Mouse (Mus musculus): ENCODE measurements around the gene Nbeal2. TPM values are rescaled to one million over a fixed set of nuclear protein-coding genes. Genes with fewer than 3 reads are reported as not detected.
"Not testable (repeated sequence)": the region's sequence is repeated elsewhere in the genome, so short reads cannot be mapped to it uniquely, and the experiment has no call there.

The Nbeal2 gene
- total RNA-seq (2021), result 10 to 100 TPM; 10.4 to 12.0 TPM
- long read RNA-seq, experiment 1, partial matches to known transcripts, result 4 of 5 reads
- long read RNA-seq, experiment 1, other reads (novel, unspliced or antisense), result 1 of 5 reads
- long read RNA-seq, experiment 2, partial matches to known transcripts, result 2 of 3 reads
- long read RNA-seq, experiment 2, other reads (novel, unspliced or antisense), result 1 of 3 reads

DNA sequence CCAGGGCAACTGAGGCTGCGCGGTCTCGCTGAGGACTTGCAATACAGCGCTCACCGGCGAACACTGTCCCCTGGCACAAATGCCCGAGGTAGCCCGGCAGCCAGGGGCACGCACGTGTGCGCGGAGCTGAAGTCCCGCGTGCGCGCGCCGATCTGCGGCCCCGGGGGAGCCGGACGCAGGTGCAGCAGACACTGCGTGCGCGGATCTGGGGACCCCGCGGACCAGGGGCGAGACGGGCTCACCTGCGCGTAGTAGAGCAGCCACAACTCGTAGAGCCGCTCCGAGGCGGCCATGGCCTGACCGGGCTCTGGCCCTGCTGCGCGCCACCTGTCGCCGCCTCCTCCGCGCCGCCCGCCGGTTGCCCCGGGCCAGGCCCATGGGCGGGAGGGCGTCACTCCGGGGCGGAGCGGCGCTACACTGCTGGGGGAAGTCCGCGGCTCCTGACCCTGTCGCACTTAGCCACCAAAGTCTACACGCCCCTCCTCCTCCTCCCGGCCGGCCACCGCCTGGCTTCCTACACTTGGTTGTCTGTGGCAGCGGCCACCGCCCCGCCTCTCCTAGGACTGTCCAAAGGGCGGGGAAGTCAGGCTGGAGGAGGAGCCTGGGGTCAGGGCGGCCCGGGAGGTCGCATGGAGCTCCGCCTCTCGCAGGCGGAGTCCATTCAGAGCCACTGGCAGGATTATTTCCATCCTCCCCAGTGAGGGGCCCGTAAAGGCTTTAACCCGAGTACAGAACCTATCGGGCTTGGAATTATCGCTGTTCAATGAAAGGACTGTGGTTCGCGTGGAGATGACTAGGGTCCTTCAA lies at the start of gene Nbeal2:
TSS of gene Nbeal2 (minus strand) at position 507 of the 807 bp plus-strand sequence.
- intact Hi-C loops (cut with DNase I), result no loop called here
- peak; percentile 94 for DNase-seq

DNA sequence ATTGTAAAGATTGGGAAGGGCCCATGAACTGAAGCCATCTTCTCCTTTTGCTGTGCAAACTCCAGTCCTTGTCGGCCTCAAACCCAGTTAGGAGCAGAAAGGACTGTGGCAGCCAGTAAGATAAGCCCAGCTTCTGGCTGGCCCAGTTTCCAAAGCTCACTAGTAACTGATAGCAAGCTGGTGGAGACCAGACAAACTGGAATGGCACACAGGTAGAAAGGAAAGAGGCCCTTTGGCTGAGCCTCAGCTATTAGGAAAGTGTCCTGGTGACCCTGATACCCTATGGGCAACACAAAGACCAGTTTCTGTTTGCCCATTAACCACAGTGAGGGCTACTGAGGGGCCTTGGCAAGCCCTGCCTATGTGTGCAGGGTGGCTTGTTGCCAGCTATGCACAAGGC lies 48.9 kb upstream of the Nbeal2 start:
- intact Hi-C loops (cut with DNase I), result no loop called here
- no peak for DNase-seq

DNA sequence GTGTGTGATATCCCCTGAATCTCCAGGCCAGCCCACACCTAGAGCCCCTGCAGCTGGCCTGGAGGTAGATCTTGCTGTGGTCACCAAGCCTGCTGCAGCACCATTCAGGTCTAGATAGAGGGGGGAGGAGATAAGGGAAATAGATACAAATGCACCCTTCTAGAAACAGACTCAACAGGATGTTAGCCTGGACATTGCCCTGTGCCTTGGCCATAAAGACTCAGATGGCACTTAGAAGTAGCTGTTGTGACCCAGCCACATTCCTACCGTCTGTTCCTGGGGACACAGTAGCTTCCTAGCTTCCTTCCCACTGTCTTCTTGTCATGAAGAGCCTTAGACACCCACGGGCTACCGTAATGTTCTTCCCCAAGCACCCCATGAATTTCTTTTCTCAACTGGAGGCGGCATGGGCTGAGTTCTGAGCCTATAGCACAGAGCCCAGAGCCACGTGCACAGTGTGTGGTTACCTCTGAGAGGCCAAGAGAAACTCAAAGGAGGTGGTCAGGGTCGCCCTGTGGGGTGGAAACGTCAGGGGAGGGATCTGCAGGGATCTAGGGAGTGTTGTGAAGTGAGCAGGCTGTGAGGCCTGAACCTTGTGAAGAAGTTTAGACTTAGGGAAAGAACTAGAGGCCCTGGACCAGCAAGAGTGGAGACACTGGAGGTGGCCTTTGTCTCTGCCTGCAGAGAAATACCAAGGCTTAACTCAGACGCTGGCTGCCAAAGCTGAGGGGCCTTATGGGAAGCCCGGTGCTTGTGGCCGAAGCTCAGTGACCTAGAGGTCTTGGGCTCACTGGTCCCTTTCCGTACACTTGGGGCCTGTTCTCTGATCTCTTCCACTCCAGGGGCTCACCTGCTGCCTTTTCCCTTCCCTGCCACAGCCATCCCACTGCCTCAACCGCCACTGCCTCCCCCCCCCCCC lies 47.4 kb upstream of the Nbeal2 start:
- intact Hi-C loops (cut with DNase I), result no loop called here

GRCm38 (mm10) chr9:110699574-110699973 lies 45.6 kb upstream of the Nbeal2 start:
- DNase-seq, result no peak
- intact Hi-C loops (cut with DNase I), result no loop called here

More for the DNA sequence above, 47.4 kb upstream of the Nbeal2 start:
- DNase-seq, result no peak

DNA sequence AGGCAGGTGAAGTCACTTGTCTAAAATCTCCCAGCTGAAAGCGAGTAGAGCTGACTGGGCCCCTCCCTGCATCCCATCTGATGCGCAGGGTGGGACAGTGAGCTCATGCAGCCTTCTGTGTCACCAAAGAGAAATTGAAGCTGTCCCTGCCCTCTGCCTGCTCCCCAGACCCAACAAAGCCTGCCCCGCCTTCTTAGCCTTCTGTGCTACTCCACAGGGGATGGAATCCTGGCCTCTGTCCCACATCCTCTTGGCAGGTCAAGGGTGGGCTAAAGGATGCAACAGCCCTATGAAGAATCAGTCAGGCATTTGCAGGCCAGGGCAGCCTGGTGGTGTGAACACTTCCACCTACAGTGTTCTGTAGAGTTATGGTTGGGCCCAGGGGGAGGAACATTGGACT lies 43.5 kb upstream of the Nbeal2 start:
- intact Hi-C loops (cut with DNase I), result no loop called here
- peak in 1 of 2 experiments; percentile 61 for DNase-seq

- intact Hi-C loops (cut with DNase I), result no loop called here
- no peak for DNase-seq
These were observed 42.5 kb upstream of the Nbeal2 start for GRCm38 (mm10) chr9:110696427-110696826.

- DNase-seq, result no peak
- intact Hi-C loops (cut with DNase I), result no loop called here
These were observed 41.3 kb upstream of the Nbeal2 start for GRCm38 (mm10) chr9:110695165-110695755.

- intact Hi-C loops (cut with DNase I), result no loop called here
- DNase-seq, result no peak
These were observed 35.4 kb upstream of the Nbeal2 start for GRCm38 (mm10) chr9:110689261-110689779.

- intact Hi-C loops (cut with DNase I), result loop anchor here (2.0 kb wide), 1 partner anchor 17 kb away; no protein-coding TSS in a partner anchor
- no peak for DNase-seq
These were observed 33.9 kb upstream of the Nbeal2 start for GRCm38 (mm10) chr9:110687846-110688245.

DNA sequence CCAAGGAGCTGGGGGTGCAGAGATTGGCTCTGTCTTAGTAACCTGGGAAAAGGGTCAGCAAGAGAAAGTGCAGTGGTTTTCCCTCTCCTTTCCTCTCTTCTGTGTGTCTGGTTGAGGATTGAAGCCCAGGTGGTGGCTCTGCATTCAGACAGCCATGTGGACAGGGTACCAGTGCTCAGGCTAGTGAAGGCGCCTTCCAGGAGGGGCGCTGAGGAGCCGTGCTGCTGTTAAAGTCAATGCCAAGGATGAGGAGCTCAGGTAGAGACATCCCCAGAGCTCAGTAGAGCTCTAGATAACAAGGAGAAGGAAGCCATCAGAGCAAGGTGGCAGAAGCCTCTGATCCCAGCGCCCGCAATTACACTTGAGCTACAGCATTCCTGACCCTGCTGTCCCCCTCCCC lies 33.1 kb upstream of the Nbeal2 start:
- intact Hi-C loops (cut with DNase I), result loop anchor here (2.0 kb wide), 1 partner anchor 18 kb away; no protein-coding TSS in a partner anchor
- DNase-seq, result no peak

GRCm38 (mm10) chr9:110686472-110686871 lies 32.5 kb upstream of the Nbeal2 start:
- no peak for DNase-seq
- intact Hi-C loops (cut with DNase I), result loop anchor here (2.0 kb wide), 1 partner anchor 18 kb away; no protein-coding TSS in a partner anchor

DNA sequence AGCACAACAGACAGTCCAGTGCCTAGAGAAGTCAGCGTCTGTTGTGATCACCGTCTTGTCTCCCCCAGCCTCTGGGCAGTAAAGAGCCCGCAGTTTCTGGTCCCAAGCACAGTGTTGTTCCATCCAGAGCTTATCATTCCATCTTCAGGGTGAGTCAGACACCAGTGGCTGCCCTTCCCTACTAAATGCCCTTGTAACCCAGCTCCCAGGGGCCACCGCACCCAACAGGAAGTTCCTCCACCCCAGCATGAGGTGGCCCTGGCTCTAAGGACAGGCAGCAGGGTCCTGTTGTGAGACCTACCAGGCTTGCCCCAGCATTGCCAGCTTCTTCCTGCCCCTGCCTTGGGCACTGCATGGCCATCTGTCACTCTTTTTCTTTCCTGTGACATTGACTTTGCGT lies 31.6 kb upstream of the Nbeal2 start:
- no peak for DNase-seq
- intact Hi-C loops (cut with DNase I), result no loop called here

- intact Hi-C loops (cut with DNase I), result no loop called here
These were observed 31.2 kb upstream of the Nbeal2 start for GRCm38 (mm10) chr9:110685187-110685586.

GRCm38 (mm10) chr9:110684100-110684831 lies 30.3 kb upstream of the Nbeal2 start:
- intact Hi-C loops (cut with DNase I), result no loop called here
- peak; percentile 76 to 81 for DNase-seq

More at GRCm38 (mm10) chr9:110685187-110685586, 31.2 kb upstream of the Nbeal2 start:
- no peak for DNase-seq

DNA sequence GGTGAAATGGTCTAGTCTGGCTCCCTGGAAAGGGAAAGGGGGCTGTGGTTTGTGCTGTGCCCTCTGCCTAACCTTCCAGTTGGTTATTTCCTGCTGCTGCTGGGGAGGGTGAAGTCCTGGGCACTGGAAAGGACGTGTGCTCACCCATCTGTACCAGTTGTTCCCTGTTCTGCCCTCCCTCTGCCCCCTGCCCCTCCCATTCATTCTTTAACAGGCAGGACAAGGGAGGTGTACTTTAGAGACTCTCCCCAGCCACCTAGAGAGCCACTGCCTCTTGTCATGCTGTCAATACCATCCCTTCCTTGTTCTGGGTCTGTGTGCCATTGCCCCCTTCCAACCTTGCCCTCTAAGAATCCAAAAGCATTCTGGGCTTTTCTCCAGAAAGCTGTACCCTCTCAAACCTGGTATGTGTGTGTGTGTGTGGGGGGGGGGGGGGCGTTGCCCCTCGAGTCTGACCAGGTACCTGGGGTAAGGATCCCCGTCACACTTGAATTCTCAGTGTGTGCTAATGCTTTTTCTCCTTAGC lies 29.7 kb upstream of the Nbeal2 start:
- DNase-seq, result no peak
- intact Hi-C loops (cut with DNase I), result no loop called here

DNA sequence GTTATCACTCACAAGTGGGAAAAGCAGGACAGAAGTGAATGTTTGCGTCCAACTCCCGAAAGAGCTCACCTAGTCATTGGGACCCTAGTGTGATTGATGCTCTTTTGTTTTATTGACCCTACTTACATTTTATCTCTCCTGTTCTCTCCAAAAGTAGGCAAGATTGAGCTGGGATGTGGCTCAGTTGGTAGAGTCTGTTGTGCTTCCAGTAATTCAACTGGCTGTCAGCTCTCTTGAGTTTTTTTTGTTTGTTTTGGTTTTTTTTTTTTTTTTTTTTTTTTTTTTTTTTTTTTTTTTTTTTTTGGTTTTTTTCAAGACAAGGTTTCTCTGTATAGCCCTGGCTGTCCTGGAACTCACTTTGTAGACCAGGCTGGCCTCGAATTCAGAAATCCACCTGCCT lies 28.7 kb upstream of the Nbeal2 start:
- intact Hi-C loops (cut with DNase I); DNase-seq: not testable (repeated sequence)

GRCm38 (mm10) chr9:110682255-110682654 lies 28.3 kb upstream of the Nbeal2 start:
- no peak for DNase-seq
- intact Hi-C loops (cut with DNase I), result no loop called here

GRCm38 (mm10) chr9:110681817-110682216 lies 27.9 kb upstream of the Nbeal2 start:
- intact Hi-C loops (cut with DNase I), result no loop called here

More at GRCm38 (mm10) chr9:110681817-110682216, 27.9 kb upstream of the Nbeal2 start:
- DNase-seq, result no peak

Data from heart, postnatal 14 days (tissue).